Mouse (Mus musculus): ENCODE measurements at regions not wholly inside any gene's neighbourhood (a gene's known extent, or its start where the extent isn't known, plus 50 kb on each side); places are given as distances from the start of the nearest gene placed in this dataset.
A peak's percentile ranks its signal among the peaks of the same experiment; 100 is the strongest.

DNA sequence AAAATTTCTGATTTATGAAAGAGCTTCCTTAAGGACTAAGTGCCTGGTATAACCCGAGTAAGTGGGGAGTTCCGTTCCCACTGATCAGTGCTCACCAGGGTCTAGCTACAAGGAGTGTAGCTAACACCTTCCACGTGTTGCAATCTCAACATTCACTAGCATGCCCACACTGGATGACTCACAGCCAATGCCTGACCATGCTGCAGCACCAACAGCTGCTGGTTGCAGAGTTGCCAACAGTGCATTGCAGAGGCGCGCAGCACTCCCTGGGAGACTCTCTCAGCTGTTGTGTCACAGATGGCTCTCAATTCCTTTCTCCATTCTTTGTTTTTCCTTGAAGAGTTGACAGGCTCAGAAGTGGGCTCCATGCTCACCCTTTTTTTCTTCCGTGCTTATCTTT, 787.5 kb upstream of the Tenm3 start:
- peak in 1 of 2 experiments; percentile 5 for DNase-seq (ENCODE audit: low spot score in 2 of 2)

DNA sequence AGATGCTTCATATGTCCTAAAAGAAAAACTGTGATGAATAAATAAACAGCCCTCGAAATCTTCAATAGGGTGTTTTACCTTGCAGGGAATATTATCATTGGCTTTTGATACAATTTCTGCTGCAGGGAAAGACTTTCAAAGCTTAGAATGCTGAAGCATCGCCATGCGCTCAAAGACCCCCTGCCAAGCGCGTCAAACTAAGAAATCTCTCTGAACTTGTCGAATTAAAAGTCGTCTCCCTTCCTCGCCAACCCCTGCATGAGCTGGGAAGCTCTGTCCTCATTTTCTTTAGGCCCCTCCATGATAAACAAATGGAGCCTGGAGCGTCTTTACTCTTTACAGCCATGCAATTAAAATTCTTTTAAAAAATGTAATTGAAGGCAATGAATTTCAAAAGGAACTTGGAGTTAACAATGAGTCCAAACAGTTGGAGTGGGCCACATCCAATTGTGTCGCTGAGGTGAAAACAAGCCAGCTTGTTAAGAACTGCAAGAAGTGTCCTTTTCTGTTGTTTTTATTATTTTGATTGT, 784.3 kb upstream of the Tenm3 start:
- DNase-seq (ENCODE audit: low spot score in 2 of 2), result no peak

DNA sequence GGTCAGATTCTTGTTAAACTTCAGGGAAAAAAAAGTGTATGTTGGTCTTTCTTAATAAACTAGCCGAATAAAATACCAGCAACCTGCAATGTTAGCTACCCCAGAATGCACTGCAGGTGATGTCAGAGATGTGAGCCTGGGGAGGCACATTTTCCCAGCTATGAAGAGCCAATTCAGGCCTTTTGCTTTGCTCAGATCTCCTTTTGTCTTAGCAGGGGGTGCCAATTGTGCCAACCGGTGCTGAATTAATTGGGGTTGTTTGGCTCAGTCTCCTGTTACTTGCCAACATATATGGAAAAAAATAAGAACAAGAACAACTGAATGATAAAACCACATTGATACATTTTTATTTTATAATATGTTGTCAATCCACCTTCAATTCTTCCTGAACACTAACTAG, 751.8 kb upstream of the Tenm3 start:
- no peak for DNase-seq (ENCODE audit: low spot score in 2 of 2)

DNA sequence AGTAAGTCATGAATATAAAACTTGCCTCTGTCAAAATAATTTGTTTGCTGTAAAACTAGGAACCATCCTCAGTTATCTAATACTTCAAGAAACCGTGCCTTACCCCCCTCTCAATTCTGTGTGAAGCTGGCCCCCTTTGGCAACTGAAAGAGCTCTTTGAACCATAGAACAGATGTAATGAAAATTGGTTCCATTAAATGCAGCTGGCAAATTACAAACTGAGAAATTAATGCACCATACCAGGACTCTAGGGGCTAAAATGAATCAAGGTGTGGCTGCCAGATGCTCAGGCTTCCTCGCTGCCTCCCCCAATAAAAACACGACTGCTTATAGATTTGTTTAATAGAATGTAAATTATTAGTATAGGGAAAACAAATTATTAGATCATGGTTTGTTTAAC, 723.7 kb upstream of the Tenm3 start:
- no peak for DNase-seq (ENCODE audit: low spot score in 2 of 2)

DNA sequence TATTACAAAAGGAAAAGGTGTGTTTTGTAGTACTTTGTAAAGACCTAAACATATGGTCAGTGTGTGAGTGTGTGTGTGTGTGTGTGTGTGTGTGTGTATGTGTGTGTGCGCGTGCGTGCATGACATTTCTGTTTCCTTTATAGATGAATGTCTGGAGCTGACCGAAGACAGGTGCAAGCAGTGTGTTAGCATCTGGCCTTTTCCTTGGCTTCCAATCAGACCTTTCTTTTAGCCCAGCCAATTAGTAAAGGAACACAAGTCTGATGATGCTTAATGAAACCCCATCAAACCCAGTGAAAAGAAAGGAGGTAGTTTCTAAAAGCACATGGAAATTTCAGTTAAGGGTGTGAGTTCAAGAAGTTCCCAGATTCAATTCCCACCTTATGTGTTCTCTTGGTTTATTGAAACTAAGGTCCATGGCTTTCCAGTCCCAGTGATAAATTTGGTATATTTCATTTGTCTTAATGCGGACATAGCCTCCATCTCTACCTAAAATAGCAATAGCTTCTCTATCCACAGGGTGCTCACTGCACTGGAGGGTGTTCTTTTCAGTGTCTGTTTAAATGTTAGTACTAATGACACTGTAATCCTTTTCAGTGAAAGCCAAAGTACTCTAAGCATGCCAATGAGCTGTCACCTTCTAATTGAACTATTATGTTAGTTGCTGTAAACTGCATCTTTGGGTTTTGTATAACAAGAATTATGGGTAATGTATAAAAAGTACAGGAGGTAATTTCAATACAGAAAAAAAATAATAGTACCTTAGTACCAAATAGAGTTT, 719.9 kb upstream of the Tenm3 start:
- DNase-seq (ENCODE audit: low spot score in 2 of 2), result no peak

DNA sequence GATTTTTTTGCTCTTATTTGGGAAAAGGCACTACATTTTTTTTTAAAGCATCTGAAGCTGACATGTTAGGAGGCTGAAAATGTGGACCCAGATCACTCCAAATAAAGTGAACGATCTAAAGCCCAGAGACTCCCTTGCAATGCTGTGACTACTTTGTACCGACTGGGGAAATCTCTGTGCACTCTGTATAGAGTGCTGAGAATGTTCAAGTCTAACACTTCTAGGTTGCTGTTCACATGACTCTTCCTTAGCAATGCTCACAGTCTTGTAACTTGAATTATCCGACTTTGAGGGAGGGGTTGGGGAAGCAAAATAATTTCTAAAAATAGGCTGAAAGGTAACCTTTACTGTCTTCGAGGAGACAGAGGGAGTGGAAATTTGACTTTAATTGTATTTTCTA, 719.2 kb upstream of the Tenm3 start:
- no peak for DNase-seq (ENCODE audit: low spot score in 2 of 2)

DNA sequence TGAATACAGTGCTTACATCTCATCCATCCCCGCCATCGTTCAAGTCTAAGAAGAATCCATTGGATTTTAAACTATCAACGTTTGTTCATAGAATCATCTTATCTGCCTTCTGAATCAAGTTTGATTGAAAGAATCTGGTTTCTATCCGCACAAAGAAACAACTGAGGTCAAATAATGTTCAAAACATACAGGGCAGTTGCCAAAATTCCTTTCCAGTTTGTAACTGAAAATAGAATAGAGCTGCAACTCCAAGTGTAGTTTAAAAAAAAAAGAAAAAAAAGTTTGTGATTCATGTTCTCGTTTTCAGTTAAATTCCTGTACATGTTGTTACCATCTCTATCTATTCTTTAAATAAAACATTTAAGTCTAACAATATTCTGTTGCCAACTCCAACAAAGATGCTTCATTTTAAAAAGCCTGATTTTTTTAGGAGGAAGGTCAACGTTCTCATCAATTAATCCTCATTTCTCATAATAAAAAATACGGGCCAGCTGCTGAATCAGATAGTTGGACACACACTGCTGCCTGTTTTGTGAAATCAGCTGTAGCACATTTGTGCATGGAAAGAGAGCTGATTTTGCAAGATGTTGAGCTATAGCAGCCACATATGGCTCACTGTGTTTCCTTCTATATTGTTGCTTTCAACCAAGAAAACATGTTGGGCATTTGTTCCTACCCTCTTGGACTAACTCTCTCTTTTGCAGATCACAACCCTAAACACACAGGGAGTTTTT, 712.1 kb upstream of the Tenm3 start:
- peak in 1 of 2 experiments; percentile 8 for DNase-seq (ENCODE audit: low spot score in 2 of 2)

DNA sequence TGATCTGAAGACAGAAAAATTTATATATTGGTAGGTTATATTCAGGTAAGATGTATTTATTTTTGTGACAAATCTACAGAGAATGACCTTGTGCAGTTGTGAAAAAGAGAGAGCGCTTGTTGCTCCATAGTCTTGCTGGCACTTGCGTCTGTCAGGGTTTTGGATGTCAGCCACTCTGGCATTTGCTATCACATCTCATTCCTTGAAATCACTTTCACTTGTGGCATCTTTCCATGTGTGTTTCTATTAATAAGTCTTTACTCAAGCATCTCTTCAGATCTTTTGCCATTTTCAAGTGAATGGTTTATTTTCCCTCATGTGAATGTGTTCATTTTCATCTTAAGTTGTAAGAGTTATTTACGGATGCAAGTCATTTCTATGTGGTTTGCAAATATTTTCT, 709.4 kb upstream of the Tenm3 start:
- no peak for DNase-seq (ENCODE audit: low spot score in 2 of 2)

DNA sequence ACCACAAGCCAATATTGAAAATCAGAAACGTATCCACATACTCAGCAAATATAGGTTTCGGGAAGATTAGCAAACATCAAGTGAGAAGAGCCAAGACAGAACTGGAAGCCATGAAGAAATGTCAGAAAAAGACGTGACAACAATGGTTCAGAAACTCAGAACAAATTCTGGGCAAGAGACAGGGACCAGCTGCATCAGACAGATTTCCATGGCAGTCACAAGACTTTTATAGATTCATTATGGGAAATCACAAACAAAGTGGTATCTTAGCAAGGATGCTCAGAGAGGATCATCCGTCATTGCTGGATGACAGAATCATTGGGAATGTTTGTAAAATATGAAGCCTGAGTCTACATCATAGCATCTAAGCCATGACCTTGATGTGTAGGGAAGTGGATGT, 699.6 kb upstream of the Tenm3 start:
- DNase-seq (ENCODE audit: low spot score in 2 of 2), result peak; percentile 61 to 82

DNA sequence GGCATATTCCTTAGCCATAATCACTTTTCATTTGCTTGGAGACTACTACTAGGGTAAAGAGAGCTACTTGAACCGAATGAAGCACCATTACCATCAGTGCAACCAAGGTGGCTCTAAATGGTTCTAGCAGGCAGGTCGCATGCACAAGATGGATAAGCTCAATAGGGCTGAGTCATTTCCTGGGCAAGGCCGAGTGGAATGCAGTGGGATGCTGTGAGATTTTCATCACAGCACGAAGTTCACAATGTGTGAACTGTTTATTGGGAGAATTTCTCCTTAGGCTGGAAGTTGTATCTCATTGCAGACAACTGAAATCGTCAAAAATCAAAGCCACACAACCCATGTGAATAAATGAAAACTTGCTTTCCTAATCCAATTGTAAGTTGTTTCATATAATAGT, 697.6 kb upstream of the Tenm3 start:
- no peak for DNase-seq (ENCODE audit: low spot score in 2 of 2)

DNA sequence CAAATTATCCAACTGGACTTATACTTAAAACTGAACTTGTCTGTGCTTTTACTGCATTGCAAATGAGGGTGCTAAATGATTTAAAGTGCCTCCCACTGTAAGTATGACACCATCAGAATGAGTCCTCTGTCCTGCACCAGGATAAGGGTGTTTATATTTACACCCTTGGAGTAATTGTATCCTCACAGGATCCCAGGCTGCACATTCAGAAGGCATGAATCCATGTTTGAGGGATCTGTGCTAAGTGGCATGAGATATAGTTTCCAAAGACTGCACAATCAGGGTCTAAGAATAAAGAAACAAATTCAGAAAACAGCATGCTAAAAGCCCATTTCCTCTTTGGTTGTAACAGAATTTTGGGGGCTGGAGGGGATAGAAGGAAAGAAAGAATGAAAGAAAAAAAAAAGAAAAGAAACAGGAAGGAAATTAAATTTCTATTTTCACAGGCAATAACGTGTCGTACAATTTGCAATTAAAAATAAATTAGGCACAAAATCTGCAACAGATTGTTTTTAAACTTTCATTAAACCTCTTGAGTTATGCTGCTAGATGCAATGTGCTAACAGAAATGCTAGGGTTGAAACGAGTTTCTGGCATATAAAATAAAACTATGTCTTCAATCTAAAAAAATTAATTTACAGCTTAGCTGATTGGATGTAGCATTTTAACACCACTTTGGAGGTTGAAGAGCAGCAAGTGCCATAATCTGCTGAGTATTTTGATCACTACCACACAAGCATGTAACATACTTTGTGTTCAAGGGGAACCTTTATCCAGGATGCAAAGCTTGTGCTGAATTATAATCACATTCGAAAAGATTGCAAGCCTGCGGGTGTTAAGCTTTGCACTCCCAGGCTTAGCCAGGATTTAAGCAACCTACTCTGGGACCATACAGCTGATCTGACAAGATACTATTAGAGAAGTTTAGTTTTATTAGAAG, 689.9 kb upstream of the Tenm3 start:
- DNase-seq (ENCODE audit: low spot score in 2 of 2), result peak in 1 of 2 experiments; percentile 26

DNA sequence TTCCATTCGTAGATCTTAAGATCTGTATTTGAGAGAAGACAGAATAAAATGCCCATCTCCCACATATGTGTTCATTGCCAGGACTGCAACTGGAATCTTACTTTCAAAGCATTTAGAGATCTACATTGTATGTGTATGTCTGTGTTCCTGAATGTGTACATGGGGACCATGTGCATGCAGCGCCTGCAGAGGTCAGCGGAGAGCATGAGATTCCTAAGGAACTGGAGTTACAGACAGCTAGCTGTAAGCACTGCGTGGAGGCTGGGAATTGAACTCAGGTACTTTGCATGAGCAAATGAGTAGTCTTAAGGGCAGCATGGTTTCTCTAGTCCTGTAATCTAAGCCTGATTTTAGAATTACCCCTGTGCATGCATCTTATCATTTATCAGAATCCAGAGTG, 685.5 kb upstream of the Tenm3 start:
- no peak for DNase-seq (ENCODE audit: low spot score in 2 of 2)

DNA sequence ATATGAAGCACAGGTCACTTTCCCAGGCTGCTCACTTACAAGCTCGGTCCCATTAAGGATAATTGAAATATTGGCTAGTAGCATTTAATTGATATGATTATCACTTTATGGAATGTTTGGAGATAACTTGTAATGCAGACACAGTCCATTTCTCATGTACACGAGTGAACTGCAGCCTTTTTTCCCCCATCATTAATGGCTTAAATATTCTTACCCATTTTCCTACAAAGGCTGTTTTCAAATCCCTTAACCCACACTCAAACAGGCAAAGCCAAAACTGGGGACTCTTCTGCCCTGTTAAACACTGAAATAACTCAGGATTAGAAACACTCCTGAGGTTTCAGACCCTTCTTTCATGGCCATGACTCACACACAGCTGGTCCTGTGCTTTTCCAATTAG, 649.2 kb upstream of the Tenm3 start:
- DNase-seq (ENCODE audit: low spot score in 2 of 2), result no peak

DNA sequence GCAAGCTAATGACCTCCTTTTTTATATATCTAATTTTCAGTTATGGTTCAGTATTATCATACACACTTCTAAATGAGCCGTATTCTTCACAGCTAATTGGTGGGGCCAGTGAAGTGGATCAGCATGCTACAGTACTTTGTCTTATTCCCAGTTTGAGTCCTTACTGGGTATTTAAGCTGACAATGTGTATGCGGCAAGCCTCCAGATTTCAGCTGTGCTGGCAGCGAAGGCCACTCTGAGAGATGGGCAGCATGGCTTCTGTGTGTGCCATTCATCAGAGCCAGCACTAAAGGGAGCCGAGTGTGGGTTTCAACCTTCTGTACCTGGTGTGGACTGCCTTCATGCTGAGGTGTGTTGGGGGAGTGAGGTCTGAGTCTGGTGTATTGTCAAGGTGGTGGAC, 641.5 kb upstream of the Tenm3 start:
- DNase-seq (ENCODE audit: low spot score in 2 of 2), result no peak

DNA sequence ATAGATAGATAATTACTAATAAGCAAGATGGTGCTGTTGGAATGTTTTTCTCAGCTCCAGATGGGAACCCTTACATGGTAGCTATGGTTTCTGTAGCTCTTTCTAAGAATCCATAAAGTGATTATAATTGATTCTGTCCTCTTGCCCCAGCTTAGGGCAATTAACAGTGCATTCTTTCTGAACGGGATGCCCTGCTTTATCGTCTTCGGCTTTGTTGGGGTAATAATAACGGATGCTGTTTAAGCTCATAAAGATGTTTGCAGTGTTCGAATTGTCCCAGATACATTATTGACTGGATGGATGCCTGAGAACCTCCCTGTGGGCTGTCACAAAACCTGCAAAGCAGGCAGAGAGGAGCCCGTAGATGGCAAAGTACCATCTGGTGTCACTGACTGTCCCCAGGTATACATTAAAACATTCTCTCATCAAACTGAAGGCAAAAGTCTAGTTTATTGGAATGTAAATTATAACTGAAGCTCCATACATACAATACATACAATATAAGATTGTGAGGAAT, 637.8 kb upstream of the Tenm3 start:
- DNase-seq (ENCODE audit: low spot score in 2 of 2), result no peak

DNA sequence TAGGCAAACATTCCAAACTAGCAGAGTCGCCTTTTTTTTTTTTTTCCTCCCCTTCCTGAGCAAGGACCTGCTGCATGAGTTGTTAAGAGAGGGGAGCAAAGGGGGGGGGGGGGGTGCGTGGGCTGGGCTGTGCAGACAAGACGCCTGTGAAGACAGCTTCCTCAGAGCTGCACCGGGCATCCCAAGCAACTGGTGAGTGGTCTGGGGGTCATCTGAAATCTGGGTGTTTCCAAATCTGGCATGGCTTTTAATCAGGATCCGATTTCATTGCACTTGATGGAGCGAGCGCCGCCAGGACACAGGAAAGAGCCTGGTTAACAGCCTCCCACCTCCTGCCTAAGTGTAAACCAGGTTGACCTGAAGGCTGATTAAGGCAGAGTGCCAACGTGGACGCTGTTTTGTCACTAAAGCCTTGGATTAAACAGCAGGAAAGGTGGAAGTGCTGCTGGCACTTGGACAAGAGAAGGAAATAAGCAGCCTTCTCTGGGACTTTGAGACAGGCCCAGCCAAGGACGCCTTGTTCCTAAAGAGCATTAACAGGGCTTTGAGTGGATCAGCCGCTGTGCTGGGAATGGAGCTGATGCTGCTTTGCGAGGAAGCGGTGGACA, 622.3 kb upstream of the Tenm3 start:
- no peak for DNase-seq (ENCODE audit: low spot score in 2 of 2)

DNA sequence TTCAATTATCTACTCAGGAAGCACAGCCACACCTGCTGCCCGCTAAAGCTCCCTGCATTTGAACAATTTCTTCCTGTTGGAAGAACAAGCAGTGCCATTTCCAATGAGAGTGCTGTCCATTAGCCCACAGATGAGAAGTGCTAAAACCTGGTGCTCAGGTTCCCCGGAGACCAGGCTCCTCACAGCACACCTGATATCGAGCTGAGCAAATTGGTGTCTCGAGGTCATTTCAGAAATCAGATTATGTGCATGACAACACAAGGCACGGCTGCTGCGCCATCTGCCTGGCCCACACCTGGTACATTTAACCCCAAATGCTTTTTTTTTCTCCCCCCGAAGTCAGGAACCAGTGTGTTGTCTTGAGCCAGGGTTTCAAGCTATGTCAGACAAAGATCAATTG, 621.3 kb upstream of the Tenm3 start:
- DNase-seq (ENCODE audit: low spot score in 2 of 2), result no peak

DNA sequence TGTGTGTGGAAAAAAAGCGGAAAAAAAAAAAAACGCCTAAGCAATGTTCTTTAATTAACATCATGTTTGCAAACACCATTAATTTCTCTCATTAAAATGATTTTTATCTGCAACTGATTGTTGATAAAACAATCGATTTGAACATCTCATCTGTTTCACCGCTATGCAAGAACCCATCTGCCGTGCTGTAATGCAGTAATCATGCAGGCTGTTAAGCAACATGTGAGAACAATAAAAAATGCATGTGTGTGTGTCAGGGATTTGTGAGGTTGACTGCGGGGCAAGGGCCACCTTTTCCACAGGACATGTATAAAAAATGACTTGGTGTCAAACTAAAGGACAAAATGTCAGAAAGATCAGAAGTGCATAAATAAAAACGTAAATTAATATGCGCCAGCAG, 618.9 kb upstream of the Tenm3 start:
- DNase-seq (ENCODE audit: low spot score in 2 of 2), result peak; percentile 2 to 49

DNA sequence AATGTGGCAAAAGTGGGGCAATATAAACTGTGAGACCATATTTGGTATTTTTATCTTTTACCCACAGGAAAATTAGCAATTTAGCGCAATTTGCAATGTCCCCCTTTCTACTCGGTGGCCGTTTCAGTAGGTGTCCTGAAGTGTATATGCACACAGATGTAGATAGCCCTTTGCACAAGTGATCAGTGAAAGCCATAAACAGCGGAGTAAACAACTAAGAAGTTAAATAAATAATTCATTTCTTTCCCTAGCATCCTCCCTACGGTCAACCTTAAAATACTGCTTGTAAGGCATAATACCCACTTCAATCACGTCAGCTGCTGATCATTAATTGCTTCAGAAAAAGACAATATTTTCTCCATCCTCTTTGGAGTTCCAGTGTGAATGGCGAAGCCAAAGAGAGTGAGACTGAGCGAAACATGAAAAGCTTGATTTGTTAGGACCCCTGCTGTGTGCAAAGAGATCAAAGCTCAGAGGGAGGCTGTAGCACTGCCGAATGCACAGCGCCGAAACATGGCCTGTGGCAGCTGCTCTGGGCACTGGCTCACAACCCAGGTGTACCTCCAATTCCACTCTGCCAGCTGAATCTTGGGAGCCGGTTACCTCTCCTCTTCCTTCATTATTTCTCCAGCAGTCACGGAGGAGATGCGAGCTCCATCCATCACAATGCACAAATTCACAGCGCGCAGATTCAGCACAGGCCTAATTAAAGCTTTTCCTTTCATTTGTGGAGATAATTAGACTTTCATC, 618.1 kb upstream of the Tenm3 start:
- peak; percentile 5 to 7 for DNase-seq (ENCODE audit: low spot score in 2 of 2)

DNA sequence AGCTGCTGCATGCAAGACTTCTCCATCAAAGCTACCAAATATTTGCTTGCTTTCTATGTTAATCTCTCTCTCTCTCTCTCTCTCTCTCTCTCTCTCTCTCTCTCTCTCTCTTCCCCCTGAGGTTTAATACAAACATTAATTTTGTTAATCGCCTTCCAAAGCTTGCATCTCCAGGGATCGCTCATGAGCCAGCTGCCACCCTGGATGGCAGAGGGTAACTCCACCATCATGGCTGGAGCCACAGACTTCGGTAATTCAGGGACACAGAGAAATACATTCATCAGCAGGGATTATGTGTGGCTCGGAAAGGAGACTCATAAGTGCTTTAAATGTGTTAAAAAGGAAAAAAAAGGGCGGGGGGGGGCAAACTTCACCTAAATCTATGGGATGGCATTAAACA, 601.7 kb upstream of the Tenm3 start:
- DNase-seq (ENCODE audit: low spot score in 2 of 2), result no peak

Measured in layer of hippocampus, adult 18-20 months (tissue).